8 mouse cellular contexts compared by ENCODE assay signal in the genomic region with DNA sequence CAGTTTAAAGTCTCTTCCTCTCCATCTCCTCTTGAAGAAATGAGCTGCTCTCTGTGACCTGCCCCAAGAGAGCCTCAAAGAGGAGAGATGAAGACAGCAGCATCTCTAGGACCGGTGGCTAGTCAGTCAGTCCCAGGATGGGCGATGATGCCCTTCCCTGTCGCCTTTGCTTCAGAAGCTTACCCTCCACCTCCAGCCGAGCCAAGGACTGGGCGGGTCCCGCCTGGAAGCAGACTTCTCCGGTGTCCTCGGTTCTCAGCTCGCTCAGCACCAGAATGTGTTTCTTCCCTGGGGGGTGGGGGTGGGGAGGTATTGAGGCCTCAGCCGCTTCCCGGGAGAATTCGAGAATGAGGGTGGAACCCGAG. TPM values are rescaled to one million over a fixed set of nuclear protein-coding genes. Genes with fewer than 3 reads are reported as not detected.
DNase-seq lines count a peak whose midpoint lies in the region; ATAC-seq and TF ChIP-seq lines count a peak whose summit lies in the region.

No protein-coding gene starts in this region.

- TF ChIP-seq POLR2A in MEL (IDR thresholded peaks at IDR 0.05; ENCODE audit: control insufficient read depth in 1 of 2, insufficient read depth in 1 of 2, low read depth in 1 of 2, low read length in 2 of 2, poor library complexity in 1 of 2): no peak

- no peak overlapping the region; the same call in 1 of the 2 replicates for H3K9ac ChIP-seq in heart, embryonic 16.5 days (ENCODE audit: low read length)
- H3K9ac ChIP-seq in MEL (ENCODE audit: control insufficient read depth, low read depth, low read length, poor library complexity, severe bottlenecking): peak overlapping the region; percentile 47
- peak overlapping the region; percentile 31; the same call in 1 of the 2 replicates for H3K9ac ChIP-seq in forebrain, postnatal 0 days
- H3K9ac ChIP-seq in midbrain, embryonic 11.5 days (ENCODE audit: low read length): peak overlapping the region; percentile 47

- peaks cover 29% of the 10 kb centered on the region for H3K36me3 ChIP-seq in heart, embryonic 16.5 days (ENCODE audit: control insufficient read depth, insufficient read depth)
- H3K36me3 ChIP-seq in MEL (ENCODE audit: control insufficient read depth in 1 of 2, insufficient read depth in 2 of 2, low read length in 2 of 2): no peaks in the 10 kb centered on the region
- peaks cover 47% of the 10 kb centered on the region for H3K36me3 ChIP-seq in forebrain, postnatal 0 days (ENCODE audit: insufficient read depth)
- H3K36me3 ChIP-seq in midbrain, embryonic 11.5 days (ENCODE audit: control insufficient read depth, insufficient read depth, low read length): no peaks in the 10 kb centered on the region

- H3K4me1 ChIP-seq in heart, embryonic 16.5 days (ENCODE audit: control insufficient read depth, insufficient read depth, low read length): peaks cover 8% of the 10 kb centered on the region; the same call in 1 of the 2 replicates
- peaks cover 0 to 7% of the 10 kb centered on the region in 2 experiments; a peak in 2 of 4 replicates for H3K4me1 ChIP-seq in MEL (ENCODE audit: control insufficient read depth in 1 of 2, insufficient read depth in 2 of 2, low read length in 2 of 2)
- 0 out of 2 replicates have a peak, but pooled peaks cover 5% of the 10 kb centered on the region for H3K4me1 ChIP-seq in forebrain, postnatal 0 days (ENCODE audit: insufficient read depth)
- H3K4me1 ChIP-seq in midbrain, embryonic 11.5 days (ENCODE audit: control insufficient read depth, insufficient read depth, low read length): peaks cover 13% of the 10 kb centered on the region

- TF ChIP-seq RAD21 in MEL (IDR thresholded peaks at IDR 0.05; ENCODE audit: low read depth, low read length): no peak

- intact Hi-C loops in heart, postnatal 10 days (cut with DNase I): no loop called here
- intact Hi-C loops in left cerebral cortex, postnatal 36 days (cut with DNase I): loop anchor here (5.0 kb wide), 1 partner anchor 60 kb away; a partner anchor contains a TSS

- no peak for DNase-seq in heart, postnatal 10 days
- DNase-seq in MEL (ENCODE audit: low read depth, low spot score): no peak
- DNase-seq in forebrain, postnatal 0 days: no peak
- peak; percentile 92 for DNase-seq in midbrain, embryonic 11.5 days (ENCODE audit: low spot score, missing footprints)
- no peak for DNase-seq in left cerebral cortex, postnatal 36 days (ENCODE audit: low spot score in 2 of 2)
- DNase-seq in layer of hippocampus, postnatal 25 days (ENCODE audit: extremely low spot score in 1 of 2, low spot score in 1 of 2): no peak
- no peak for DNase-seq in lung, postnatal 10 days

- TF ChIP-seq CTCF in MEL (IDR thresholded peaks at IDR 0.05 in 2 of 3, conservative IDR thresholded peaks at IDR 0.05 in 1 of 3; ENCODE audit: control insufficient read depth in 1 of 3, insufficient read depth in 1 of 3, low read depth in 2 of 3, low read length in 3 of 3, poor library complexity in 1 of 3, severe bottlenecking in 1 of 3): no peak
- no peak for TF ChIP-seq CTCF in forebrain, postnatal 0 days (IDR thresholded peaks at IDR 0.05; ENCODE audit: low read depth)

- peak overlapping the region; percentile 70 for H3K4me2 ChIP-seq in heart, embryonic 16.5 days (ENCODE audit: low read depth, low read length)
- H3K4me2 ChIP-seq in forebrain, postnatal 0 days (ENCODE audit: low read depth): peak overlapping the region; percentile 91
- H3K4me2 ChIP-seq in midbrain, embryonic 11.5 days: peak overlapping the region; percentile 92

- H3K27me3 ChIP-seq in heart, embryonic 16.5 days (ENCODE audit: control insufficient read depth, insufficient read depth, low read length): peaks cover 59% of the 10 kb centered on the region
- H3K27me3 ChIP-seq in MEL (ENCODE audit: control insufficient read depth in 1 of 2, insufficient read depth in 2 of 2, low read length in 2 of 2): no peaks in the 10 kb centered on the region; a peak in 1 of 4 replicates
- H3K27me3 ChIP-seq in forebrain, postnatal 0 days (ENCODE audit: insufficient read depth, low read length): peaks cover 18% of the 10 kb centered on the region
- peaks cover 45% of the 10 kb centered on the region for H3K27me3 ChIP-seq in midbrain, embryonic 11.5 days (ENCODE audit: control insufficient read depth, insufficient read depth, low read length)

- no peak overlapping the region for H3K27ac ChIP-seq in heart, embryonic 16.5 days (ENCODE audit: low read length)
- no peak overlapping the region for H3K27ac ChIP-seq in MEL (ENCODE audit: control insufficient read depth, low read depth, low read length)
- H3K27ac ChIP-seq in forebrain, postnatal 0 days (ENCODE audit: low read depth, low read length): no peak overlapping the region
- no peak overlapping the region for H3K27ac ChIP-seq in midbrain, embryonic 11.5 days (ENCODE audit: low read depth, low read length)

- H3K4me3 ChIP-seq in heart, embryonic 16.5 days (ENCODE audit: low read length): peak overlapping the region; percentile 47
- H3K4me3 ChIP-seq in MEL (ENCODE audit: control insufficient read depth in 1 of 2, insufficient read depth in 1 of 2, low read depth in 2 of 2, low read length in 2 of 2): peak overlapping the region; percentile 50 to 67
- peak overlapping the region; percentile 44 for H3K4me3 ChIP-seq in forebrain, postnatal 0 days (ENCODE audit: low read depth, low read length)
- peak overlapping the region; percentile 48 for H3K4me3 ChIP-seq in midbrain, embryonic 11.5 days (ENCODE audit: low read depth, low read length)

- H3K9me3 ChIP-seq in heart, embryonic 16.5 days (replicated peaks; ENCODE audit: control insufficient read depth, low read length): no peaks in the 10 kb centered on the region
- no peaks in the 10 kb centered on the region for H3K9me3 ChIP-seq in MEL (replicated peaks; ENCODE audit: insufficient read depth, low read length)
- H3K9me3 ChIP-seq in forebrain, postnatal 0 days (ENCODE audit: low read length): no peaks in the 10 kb centered on the region
- no peaks in the 10 kb centered on the region for H3K9me3 ChIP-seq in midbrain, embryonic 11.5 days (ENCODE audit: control insufficient read depth, low read length)

- TF ChIP-seq EP300 in MEL (IDR thresholded peaks at IDR 0.05; ENCODE audit: low read depth in 1 of 2, low read length in 2 of 2): no peak

- 34% methylated on average over 13 of the region's 13 CpGs for WGBS in heart, embryonic 16.5 days
- WGBS in forebrain, postnatal 0 days: 5% methylated on average over 13 of the region's 13 CpGs
- under 1% methylated on average over 13 of the region's 13 CpGs for WGBS in midbrain, embryonic 11.5 days

- no peaks in the 10 kb centered on the region for H3K79me2 ChIP-seq in MEL (ENCODE audit: control insufficient read depth, insufficient read depth, low read length, poor library complexity)

- ATAC-seq in heart, embryonic 16.5 days (replicated peaks; ENCODE audit: extremely low read depth, insufficient read depth, low FRiP score): no peak
- peak; percentile 8 for ATAC-seq in forebrain, postnatal 0 days
- ATAC-seq in midbrain, embryonic 11.5 days (ENCODE audit: low FRiP score): 0 out of 2 replicates have a peak, but pooled peaks have one; percentile 11

RNA-seq across cellular contexts. Expression of a gene that starts 7.7 kb away (rescaled TPM):
- polyA plus RNA-seq in heart, embryonic 16.5 days (2015; fragmentation: Nextera tagmentation; extraction: Ambion mirVana): 0.60 and 0.69 TPM in 2 replicates
- total RNA-seq in heart, postnatal 10 days (2021): under 1 TPM; 0.38 to 0.52 TPM
- 0.33 and 0.65 TPM in 2 replicates for total RNA-seq in MEL (2012; rRNA removed)
- polyA plus RNA-seq in MEL (2012; ENCODE audit: insufficient read depth in 1 of 2, insufficient read length in 2 of 2, low read depth in 1 of 2, low replicate concordance in 2 of 2, missing spikeins in 1 of 2): 1 to 10 TPM in 1 of 2 experiments, not detected in 1; 1.4 TPM
- 54.8 and 58.0 TPM in 2 replicates for total RNA-seq in forebrain, postnatal 0 days (2014; rRNA removed)
- 61.2 and 70.8 TPM in 2 replicates for polyA plus RNA-seq in forebrain, postnatal 0 days (2015; fragmentation: Nextera tagmentation; extraction: Ambion mirVana)
- 11.6 and 13.0 TPM in 2 replicates for polyA plus RNA-seq in midbrain, embryonic 11.5 days (2014; fragmentation: Nextera tagmentation; extraction: Ambion mirVana)
- 100 to 1,000 TPM in 1 of 2 experiments, 10 to 100 TPM in 1; 94.2 to 105 TPM for total RNA-seq in left cerebral cortex, postnatal 36 days (2021)
- 10 to 100 TPM; 70.3 to 73.8 TPM for total RNA-seq in layer of hippocampus, postnatal 25 days (2021)

RNA-seq across cellular contexts. Expression of a gene that starts 7.9 kb away (rescaled TPM):
- polyA plus RNA-seq in heart, embryonic 16.5 days (2015; fragmentation: Nextera tagmentation; extraction: Ambion mirVana): 23.9 and 27.0 TPM in 2 replicates
- 10 to 100 TPM; 38.6 to 39.5 TPM for total RNA-seq in heart, postnatal 10 days (2021)
- total RNA-seq in MEL (2012; rRNA removed): 23.9 and 32.3 TPM in 2 replicates
- polyA plus RNA-seq in MEL (2012; ENCODE audit: insufficient read depth in 1 of 2, insufficient read length in 2 of 2, low read depth in 1 of 2, low replicate concordance in 2 of 2, missing spikeins in 1 of 2): 10 to 100 TPM in 1 of 2 experiments, not detected in 1; 49.0 TPM
- total RNA-seq in forebrain, postnatal 0 days (2014; rRNA removed): 65.9 and 80.4 TPM in 2 replicates
- 55.5 and 56.8 TPM in 2 replicates for polyA plus RNA-seq in forebrain, postnatal 0 days (2015; fragmentation: Nextera tagmentation; extraction: Ambion mirVana)
- 15.2 and 20.8 TPM in 2 replicates for polyA plus RNA-seq in midbrain, embryonic 11.5 days (2014; fragmentation: Nextera tagmentation; extraction: Ambion mirVana)
- 10 to 100 TPM; 75.3 to 86.3 TPM for total RNA-seq in left cerebral cortex, postnatal 36 days (2021)
- 10 to 100 TPM; 77.2 to 82.8 TPM for total RNA-seq in layer of hippocampus, postnatal 25 days (2021)

RNA-seq across cellular contexts. Expression of a gene that starts 19.2 kb away (rescaled TPM):
- 83.9 and 94.2 TPM in 2 replicates for polyA plus RNA-seq in heart, embryonic 16.5 days (2015; fragmentation: Nextera tagmentation; extraction: Ambion mirVana)
- total RNA-seq in heart, postnatal 10 days (2021): 100 to 1,000 TPM; 171 to 173 TPM
- total RNA-seq in MEL (2012; rRNA removed): 0.08 TPM in 1 of 2 replicates, not detected in the other
- polyA plus RNA-seq in MEL (2012; ENCODE audit: insufficient read depth in 1 of 2, insufficient read length in 2 of 2, low read depth in 1 of 2, low replicate concordance in 2 of 2, missing spikeins in 1 of 2): 1 to 10 TPM in 1 of 2 experiments, not detected in 1; 1.2 TPM
- 28.4 and 43.7 TPM in 2 replicates for total RNA-seq in forebrain, postnatal 0 days (2014; rRNA removed)
- polyA plus RNA-seq in forebrain, postnatal 0 days (2015; fragmentation: Nextera tagmentation; extraction: Ambion mirVana): 18.7 and 22.9 TPM in 2 replicates
- polyA plus RNA-seq in midbrain, embryonic 11.5 days (2014; fragmentation: Nextera tagmentation; extraction: Ambion mirVana): 31.0 and 33.2 TPM in 2 replicates
- total RNA-seq in left cerebral cortex, postnatal 36 days (2021): 10 to 100 TPM; 25.4 to 33.2 TPM
- total RNA-seq in layer of hippocampus, postnatal 25 days (2021): 10 to 100 TPM; 18.9 to 20.2 TPM

RNA-seq across cellular contexts. Expression of a gene that starts 19.9 kb away (rescaled TPM):
- polyA plus RNA-seq in heart, embryonic 16.5 days (2015; fragmentation: Nextera tagmentation; extraction: Ambion mirVana): 4.1 and 5.5 TPM in 2 replicates
- total RNA-seq in heart, postnatal 10 days (2021): 1 to 10 TPM; 5.1 to 8.5 TPM
- not detected in 2 replicates for total RNA-seq in MEL (2012; rRNA removed)
- polyA plus RNA-seq in MEL (2012; ENCODE audit: insufficient read depth in 1 of 2, insufficient read length in 2 of 2, low read depth in 1 of 2, low replicate concordance in 2 of 2, missing spikeins in 1 of 2): not detected
- total RNA-seq in forebrain, postnatal 0 days (2014; rRNA removed): 24.5 and 26.6 TPM in 2 replicates
- 19.6 and 24.8 TPM in 2 replicates for polyA plus RNA-seq in forebrain, postnatal 0 days (2015; fragmentation: Nextera tagmentation; extraction: Ambion mirVana)
- polyA plus RNA-seq in midbrain, embryonic 11.5 days (2014; fragmentation: Nextera tagmentation; extraction: Ambion mirVana): 1.3 and 1.6 TPM in 2 replicates
- total RNA-seq in left cerebral cortex, postnatal 36 days (2021): 10 to 100 TPM; 18.6 to 30.8 TPM
- total RNA-seq in layer of hippocampus, postnatal 25 days (2021): 10 to 100 TPM; 11.3 to 19.9 TPM

RNA-seq across cellular contexts. Expression of a gene that starts 34.3 kb away (rescaled TPM):
- 14.3 and 14.7 TPM in 2 replicates for polyA plus RNA-seq in heart, embryonic 16.5 days (2015; fragmentation: Nextera tagmentation; extraction: Ambion mirVana)
- total RNA-seq in heart, postnatal 10 days (2021): 10 to 100 TPM; 12.7 to 13.9 TPM
- 9.7 and 10.2 TPM in 2 replicates for total RNA-seq in MEL (2012; rRNA removed)
- 10 to 100 TPM in 1 of 2 experiments, not detected in 1; 29.4 TPM for polyA plus RNA-seq in MEL (2012; ENCODE audit: insufficient read depth in 1 of 2, insufficient read length in 2 of 2, low read depth in 1 of 2, low replicate concordance in 2 of 2, missing spikeins in 1 of 2)
- total RNA-seq in forebrain, postnatal 0 days (2014; rRNA removed): 25.8 and 34.7 TPM in 2 replicates
- 12.1 and 14.3 TPM in 2 replicates for polyA plus RNA-seq in forebrain, postnatal 0 days (2015; fragmentation: Nextera tagmentation; extraction: Ambion mirVana)
- polyA plus RNA-seq in midbrain, embryonic 11.5 days (2014; fragmentation: Nextera tagmentation; extraction: Ambion mirVana): 12.3 and 15.7 TPM in 2 replicates
- total RNA-seq in left cerebral cortex, postnatal 36 days (2021): 10 to 100 TPM; 29.2 to 38.0 TPM
- total RNA-seq in layer of hippocampus, postnatal 25 days (2021): 10 to 100 TPM; 20.6 to 25.5 TPM

Comparison
In these comparisons a context has a peak if more than half of its experiments do, and no peak if none do; other contexts are left out.
1. RNA of a gene that starts 7.7 kb away (total RNA-seq): 94.2 to 105 TPM in left cerebral cortex, postnatal 36 days, 70.3 to 73.8 TPM in layer of hippocampus, postnatal 25 days and 54.8 to 58.0 TPM in forebrain, postnatal 0 days; 0.33 to 0.65 TPM in MEL and 0.38 to 0.52 TPM in heart, postnatal 10 days; every median in the first group is over 10 times any median in the second.
2. RNA of a gene that starts 19.2 kb away (total RNA-seq): 171 to 173 TPM in heart, postnatal 10 days, 28.4 to 43.7 TPM in forebrain, postnatal 0 days, 25.4 to 33.2 TPM in left cerebral cortex, postnatal 36 days and 18.9 to 20.2 TPM in layer of hippocampus, postnatal 25 days; 0.08 TPM in MEL; every median in the first group is over 10 times any median in the second.
3. Peak in every context shown above with its lines, with median percentiles within 50 percentile points of each other: H3K4me2 ChIP-seq and H3K4me3 ChIP-seq.